Mouse (Mus musculus) ovary, adult 2 months (tissue): ENCODE measurements around the gene Usp24. TPM values are rescaled to one million over a fixed set of nuclear protein-coding genes. Genes with fewer than 3 reads are reported as not detected.

Experiments used
- polyA plus RNA-seq: library from polyadenylated mRNA; depleted of rRNA; stranded (reverse); fragments of >200 nt; gene quantifications from 2 replicates; pipeline ENCODE4 v1.2.3, GENCODE M21; 2012; rRNA removed

Usp24 gene
- polyA plus RNA-seq, result 10.5 TPM in 2 replicates

GRCm38 (mm10) chr4:106315921-106316350 is at the start of gene Usp24:
Usp24 (plus strand) TSS chr4:106316213.

Other genes starting within 250 kb of the Usp24 start
- gene Pcsk9, start 148.1 kb downstream of the Usp24 start, polyA plus RNA-seq, result 0.61 and 1.3 TPM in 2 replicates
- 0.05 and 0.17 TPM in 2 replicates for gene Bsnd, start 176.1 kb downstream of the Usp24 start, polyA plus RNA-seq
- 146 and 162 TPM in 2 replicates for gene Dhcr24, start 244.8 kb downstream of the Usp24 start, polyA plus RNA-seq